Mouse (Mus musculus): ENCODE measurements around the gene L3mbtl3.
A peak's percentile ranks its signal among the peaks of the same experiment; 100 is the strongest.

The L3mbtl3 gene

GRCm38 (mm10) chr10:26337896-26338503 lies 37.8 kb downstream of the L3mbtl3 start:
- no peak for DNase-seq (ENCODE audit: low read depth, low spot score)

DNA sequence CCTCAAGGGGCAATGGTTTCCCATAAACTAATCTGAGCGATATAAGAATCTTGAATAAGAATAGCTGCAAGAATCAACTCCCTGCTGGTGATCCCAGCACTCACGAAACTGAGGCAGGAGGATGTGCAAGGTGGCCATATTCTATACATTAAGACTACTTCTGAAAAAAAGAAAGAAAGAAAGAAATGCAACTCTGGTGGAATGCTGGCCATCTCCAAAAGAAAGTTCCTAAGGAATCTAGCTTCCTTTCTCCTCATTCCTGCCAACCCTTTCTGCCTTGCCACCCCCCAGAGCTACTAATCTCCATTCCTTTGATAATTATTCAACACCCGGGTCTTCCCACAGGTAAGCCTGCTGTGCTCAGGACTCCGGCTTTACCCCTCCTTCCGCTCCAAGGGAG lies 41.8 kb downstream of the L3mbtl3 start:
- DNase-seq (ENCODE audit: low read depth, low spot score), result no peak

GRCm38 (mm10) chr10:26332781-26333180 lies 43.0 kb downstream of the L3mbtl3 start:
- DNase-seq (ENCODE audit: low read depth, low spot score), result no peak

- DNase-seq (ENCODE audit: low read depth, low spot score), result no peak
Measured at GRCm38 (mm10) chr10:26328843-26329242, 46.9 kb downstream of the L3mbtl3 start.

GRCm38 (mm10) chr10:26327691-26328542 lies 47.9 kb downstream of the L3mbtl3 start:
- DNase-seq (ENCODE audit: low read depth, low spot score), result peak; percentile 4

GRCm38 (mm10) chr10:26327291-26327690 lies 48.5 kb downstream of the L3mbtl3 start:
- no peak for DNase-seq (ENCODE audit: low read depth, low spot score)

- DNase-seq (ENCODE audit: low read depth, low spot score), result no peak
Measured at GRCm38 (mm10) chr10:26325320-26325719, 50.5 kb downstream of the L3mbtl3 start.

DNA sequence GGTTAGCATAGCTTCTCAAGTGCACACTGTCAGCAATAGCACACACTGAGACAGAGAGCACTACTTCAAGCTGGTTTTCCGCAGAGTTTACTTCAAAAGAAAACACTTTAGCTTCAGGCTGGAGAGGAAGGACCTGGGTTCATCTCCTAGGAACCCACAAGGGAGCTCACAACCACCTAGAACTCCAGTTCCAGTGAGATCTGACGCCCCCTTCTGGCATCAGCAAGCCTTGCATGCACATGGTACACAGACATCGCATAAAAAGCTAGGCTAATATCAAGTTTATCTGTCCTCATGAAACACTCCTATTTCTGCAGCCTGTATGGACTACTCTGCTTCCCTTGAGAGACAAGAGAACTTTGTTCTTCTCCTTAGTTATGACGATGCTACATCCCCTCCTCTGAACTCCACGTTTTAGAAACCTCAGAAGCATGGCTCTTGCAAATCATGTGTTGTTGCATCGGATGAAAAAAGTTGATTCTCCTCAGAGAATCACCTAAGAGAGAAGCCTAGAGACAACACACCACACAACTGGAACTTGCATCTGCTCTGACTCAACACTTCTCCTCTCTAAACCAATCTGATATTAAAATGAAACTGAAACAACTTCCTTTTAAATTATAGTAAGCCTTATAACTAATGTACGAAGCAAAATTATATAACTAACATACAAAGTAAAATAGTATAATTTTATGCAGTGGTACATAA lies 53.3 kb downstream of the L3mbtl3 start:
- no peak for DNase-seq (ENCODE audit: low read depth, low spot score)

- no peak for DNase-seq (ENCODE audit: low read depth, low spot score)
Measured at GRCm38 (mm10) chr10:26320679-26321078, 55.1 kb downstream of the L3mbtl3 start.

- no peak for DNase-seq (ENCODE audit: low read depth, low spot score)
Measured at GRCm38 (mm10) chr10:26314327-26314726, 61.4 kb downstream of the L3mbtl3 start.

DNA sequence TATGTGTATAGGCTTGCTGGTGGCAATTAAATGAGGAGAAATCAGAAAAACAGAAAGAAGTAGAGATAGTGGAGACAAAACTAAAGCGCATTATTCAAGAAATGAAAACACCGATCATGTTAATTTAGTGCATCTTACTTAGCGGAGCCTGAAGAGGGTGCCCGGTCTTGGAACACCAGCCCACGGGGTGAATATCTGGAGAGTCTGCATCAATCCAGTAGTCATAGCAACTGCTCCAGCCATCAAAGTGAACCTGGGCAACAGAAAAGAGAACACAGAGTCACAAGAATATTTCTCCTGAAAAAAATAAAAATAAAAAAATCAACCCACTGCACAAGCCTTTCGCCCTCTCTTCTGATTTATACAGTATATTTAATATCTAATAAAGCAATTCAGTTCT lies 72.3 kb downstream of the L3mbtl3 start:
- DNase-seq (ENCODE audit: low read depth, low spot score), result no peak

DNA sequence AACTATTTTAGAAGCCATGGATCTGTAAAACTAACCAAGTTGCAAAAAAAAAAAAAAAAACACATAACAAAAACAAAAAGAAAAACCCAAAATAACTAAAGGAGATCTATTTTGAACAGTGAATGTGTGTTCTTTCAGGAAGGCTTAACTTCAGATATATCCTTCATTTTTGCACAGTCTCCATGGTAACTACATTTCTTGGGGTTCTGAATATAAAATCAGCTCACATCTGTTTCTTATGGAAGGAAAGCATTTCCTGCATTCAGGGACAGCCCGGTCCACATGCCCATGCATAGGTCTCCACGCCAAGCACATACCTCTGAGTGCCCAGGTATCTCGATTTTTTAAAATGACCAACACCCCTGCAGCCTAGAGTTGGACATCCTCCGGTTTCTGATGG lies 73.4 kb downstream of the L3mbtl3 start:
- no peak for DNase-seq (ENCODE audit: low read depth, low spot score)

DNA sequence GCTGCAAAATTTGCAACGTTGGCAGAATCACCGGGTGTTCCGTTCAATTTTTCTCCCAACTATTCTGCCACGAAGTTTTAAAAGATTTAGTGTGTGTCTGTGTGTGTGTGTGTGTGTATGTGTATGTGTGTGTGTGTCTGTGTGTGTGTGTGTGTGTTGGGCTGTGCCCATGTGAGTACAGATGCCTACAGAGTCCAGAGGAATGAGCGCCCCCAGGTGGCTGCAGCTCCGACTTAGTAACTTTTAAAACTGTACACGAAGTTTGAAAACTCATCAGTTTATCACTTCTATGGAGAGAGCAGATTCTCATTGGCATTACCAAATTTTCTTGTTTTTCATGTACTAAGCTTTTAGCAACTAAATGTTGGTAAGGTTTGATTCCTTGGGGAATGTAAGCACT lies 78.1 kb downstream of the L3mbtl3 start:
- DNase-seq (ENCODE audit: low read depth, low spot score), result no peak

DNA sequence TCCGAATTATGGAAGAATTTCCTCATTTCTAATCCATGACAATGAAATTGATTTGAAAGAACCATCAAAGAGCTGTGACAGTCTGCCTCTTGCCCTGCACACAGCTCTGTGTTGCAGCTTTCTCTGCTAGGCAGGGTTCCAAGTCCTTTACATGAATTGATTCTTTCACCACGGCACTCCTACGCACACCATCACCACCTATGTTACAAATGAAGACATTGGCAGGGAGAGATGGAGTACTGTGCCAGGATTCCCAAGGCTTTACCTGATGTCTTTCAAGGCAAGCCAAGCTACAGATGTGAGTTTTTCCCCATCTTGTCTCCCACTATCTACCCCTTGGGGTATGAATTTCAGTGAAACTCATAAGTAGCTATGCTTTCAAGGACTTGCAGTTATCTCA lies 78.6 kb downstream of the L3mbtl3 start:
- DNase-seq (ENCODE audit: low read depth, low spot score), result no peak

GRCm38 (mm10) chr10:26287136-26287535 lies 88.6 kb downstream of the L3mbtl3 start:
- DNase-seq (ENCODE audit: low read depth, low spot score), result no peak

DNA sequence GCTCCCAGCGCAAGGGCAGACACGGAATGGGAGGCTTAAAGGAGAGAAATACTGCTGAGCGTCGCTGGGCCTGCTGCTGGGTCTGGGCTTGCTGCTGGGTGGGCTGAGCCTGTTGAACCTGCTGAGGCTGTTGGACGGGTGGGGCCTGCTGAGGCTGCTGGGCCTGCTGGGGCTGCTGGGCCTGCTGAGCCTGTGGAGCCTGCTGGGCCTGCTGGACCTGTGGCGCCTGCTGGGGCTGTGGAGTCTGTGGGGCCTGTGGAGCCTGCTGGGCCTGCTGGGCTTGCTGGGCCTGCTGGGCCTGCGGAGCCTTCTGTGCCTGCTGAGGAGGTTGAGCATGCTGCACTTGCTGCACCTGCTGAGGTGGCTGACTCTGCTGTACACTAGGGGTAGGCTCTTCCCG lies 95.8 kb downstream of the L3mbtl3 start:
- DNase-seq (ENCODE audit: low read depth, low spot score), result no peak

GRCm38 (mm10) chr10:26275414-26275813 lies 100.4 kb downstream of the L3mbtl3 start:
- DNase-seq (ENCODE audit: low read depth, low spot score), result no peak

- no peak for DNase-seq (ENCODE audit: low read depth, low spot score)
Measured at GRCm38 (mm10) chr10:26263744-26264459, 111.9 kb downstream of the L3mbtl3 start.

GRCm38 (mm10) chr10:26259908-26260307 lies 115.9 kb downstream of the L3mbtl3 start:
- no peak for DNase-seq (ENCODE audit: low read depth, low spot score)

GRCm38 (mm10) chr10:26249426-26250165 lies 126.2 kb downstream of the L3mbtl3 start:
- no peak for DNase-seq (ENCODE audit: low read depth, low spot score)

DNA sequence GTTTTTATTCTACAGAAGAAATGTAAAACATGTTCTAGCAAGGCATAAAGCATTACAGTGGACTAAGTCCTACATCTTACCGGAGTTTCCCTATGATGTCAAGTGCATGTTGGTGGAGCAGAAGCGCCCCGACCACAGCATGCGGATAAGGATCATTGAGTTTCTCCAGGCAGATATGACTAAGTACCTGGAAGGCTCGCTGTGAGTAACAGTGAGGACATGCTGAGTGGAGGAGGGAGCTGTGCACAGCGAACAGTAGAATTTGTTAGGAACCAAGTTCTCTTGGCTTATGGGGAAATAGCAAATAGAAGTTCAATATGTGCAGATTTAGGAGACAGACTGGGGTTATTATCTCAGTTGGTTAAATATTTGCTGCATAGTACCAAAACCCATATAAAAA lies 131.3 kb downstream of the L3mbtl3 start:
- DNase-seq (ENCODE audit: low read depth, low spot score), result no peak

All from retina, postnatal 7 days (tissue).